Mouse (Mus musculus) hindbrain, embryonic 13.5 days (tissue): ENCODE data around the gene Eme2. TPM values are rescaled to one million over a fixed set of nuclear protein-coding genes. Genes with fewer than 3 reads are reported as not detected.

ENCODE experiments used
- ATAC-seq: fragments of 200-750 bp; cut with Nextera tagmentation; 2 replicates; pipeline ENCODE4 v1.8.0; 2017; ENCODE audit warnings: moderate TSS enrichment; ENCODE audit not compliant: low FRiP score
- H3K27ac ChIP-seq: fragments of 300-500 bp; sonication (generic); 2 replicates; pipeline ENCODE4 v1.5.1; 2015; ENCODE audit warnings: inconsistent platforms, mild to moderate bottlenecking, moderate library complexity
- H3K27me3 ChIP-seq: fragments of 300-500 bp; sonication (generic); 2 replicates; pipeline ENCODE4 v1.6.1; 2015; ENCODE audit warnings: mild to moderate bottlenecking, inconsistent platforms
- H3K36me3 ChIP-seq: fragments of 300-500 bp; sonication (generic); 2 replicates; pipeline ENCODE4 v1.6.1; 2015; ENCODE audit warnings: mild to moderate bottlenecking, inconsistent platforms
- H3K4me1 ChIP-seq: fragments of 300-500 bp; sonication (generic); replicated peaks from 2 replicates; pipeline ENCODE4 v1.6.1; 2015; ENCODE audit warnings: inconsistent platforms
- H3K4me2 ChIP-seq: fragments of 300-500 bp; sonication (generic); 2 replicates; pipeline ENCODE4 v1.6.1; 2015; ENCODE audit warnings: inconsistent platforms, mild to moderate bottlenecking, moderate library complexity
- H3K4me3 ChIP-seq: fragments of 300-500 bp; sonication (generic); 2 replicates; pipeline ENCODE4 v1.5.1; 2015; ENCODE audit warnings: mild to moderate bottlenecking, inconsistent platforms
- H3K9ac ChIP-seq: fragments of 300-500 bp; sonication (generic); 2 replicates; pipeline ENCODE4 v1.6.1; 2015; ENCODE audit warnings: mild to moderate bottlenecking, inconsistent platforms
- H3K9me3 ChIP-seq: fragments of 300-500 bp; sonication (generic); 2 replicates; pipeline ENCODE4 v1.6.1; 2016; ENCODE audit warnings: inconsistent platforms
- WGBS: fragments of 180-500 bp; shearing (Covaris S2); methylation state at CpG from one replicate; pipeline ENCODE4 v1.1.7; 2015; 5-methylcytosine and 5-hydroxymethylcytosine counted together
- polyA plus RNA-seq: library from polyadenylated mRNA; unstranded; fragments of >200 nt; fragmentation: Nextera tagmentation; extraction: Ambion mirVana; gene quantifications from 2 replicates; pipeline ENCODE4 v1.2.1, GENCODE M21; 2015

Eme2 gene
- polyA plus RNA-seq, 1 experiment from 2014 or later, result 31.4 TPM

DNA sequence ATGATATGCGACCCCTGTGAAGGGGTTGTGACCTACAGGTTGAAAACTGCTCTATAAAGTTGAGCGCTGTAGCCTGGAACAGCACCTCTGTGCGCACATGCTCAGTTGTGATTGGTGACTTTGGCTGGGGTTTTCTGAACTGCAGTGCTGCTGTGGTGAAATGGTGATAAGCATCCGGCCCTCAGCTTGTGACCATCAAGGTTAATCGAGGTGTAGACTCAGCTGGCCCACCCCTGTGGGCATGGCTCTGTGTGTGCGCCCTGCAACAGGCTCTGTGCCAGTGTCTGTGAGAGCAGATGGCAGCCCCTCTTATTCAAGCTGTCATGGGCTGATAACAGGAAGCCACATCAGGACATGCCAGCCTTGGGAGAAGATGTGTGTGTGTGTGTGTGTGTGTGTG lies 35.9 kb downstream of the Eme2 start:
- no peaks in the 10 kb centered on the region for H3K4me1 ChIP-seq
- no peak overlapping the region for H3K4me3 ChIP-seq
- H3K4me2 ChIP-seq, result no peak overlapping the region
- no peak overlapping the region; the same call in 1 of the 2 replicates for H3K9ac ChIP-seq
- ATAC-seq, result no peak
- H3K27ac ChIP-seq, result no peak overlapping the region
- 85% methylated on average over 6 of the region's 6 CpGs for WGBS
- peaks cover 79% of the 10 kb centered on the region for H3K36me3 ChIP-seq
- H3K9me3 ChIP-seq, result no peaks in the 10 kb centered on the region
- H3K27me3 ChIP-seq, result no peaks in the 10 kb centered on the region

DNA sequence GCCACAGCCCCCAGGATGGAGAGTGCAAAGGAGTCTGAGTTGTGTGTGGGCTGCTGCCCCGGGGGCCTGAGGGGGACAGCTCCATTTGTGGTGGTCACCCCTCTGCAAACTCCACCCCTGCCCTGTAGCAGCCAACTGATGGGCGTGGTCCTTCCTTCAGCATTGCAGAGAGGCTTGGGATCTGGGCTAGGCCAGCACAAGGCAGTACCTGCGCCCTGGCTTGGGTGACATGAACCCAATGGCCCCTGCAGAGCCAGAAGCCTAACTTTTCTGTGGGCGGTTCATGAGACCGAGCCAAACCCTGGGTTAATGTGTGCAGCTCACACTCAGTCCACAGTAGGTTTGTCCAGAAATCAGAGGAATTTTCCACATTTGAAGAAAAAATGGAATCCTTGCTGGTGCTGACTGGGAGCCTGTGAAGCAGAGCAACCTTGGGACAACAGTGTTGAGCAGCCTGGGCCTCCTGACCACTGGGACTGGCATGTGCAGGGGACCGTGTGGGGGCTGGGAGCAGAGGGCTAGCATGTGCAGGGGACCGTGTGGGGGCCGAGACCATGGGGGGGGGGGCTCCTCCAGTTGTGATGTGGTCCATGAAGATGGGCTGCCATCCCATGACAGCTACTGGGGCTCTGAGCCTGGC lies 36.9 kb downstream of the Eme2 start:
- WGBS, result 86% methylated on average over 8 of the region's 8 CpGs
- Histone ChIP-seq H3K36me3 (peaks cover 80% of the 10 kb centered on the region), H3K9ac (no peak overlapping the region), H3K27ac (no peak overlapping the region), H3K4me2 (no peak overlapping the region), H3K9me3 (no peaks in the 10 kb centered on the region), H3K27me3 (no peaks in the 10 kb centered on the region), H3K4me1 (no peaks in the 10 kb centered on the region), H3K4me3 (no peak overlapping the region)
- no peak for ATAC-seq

DNA sequence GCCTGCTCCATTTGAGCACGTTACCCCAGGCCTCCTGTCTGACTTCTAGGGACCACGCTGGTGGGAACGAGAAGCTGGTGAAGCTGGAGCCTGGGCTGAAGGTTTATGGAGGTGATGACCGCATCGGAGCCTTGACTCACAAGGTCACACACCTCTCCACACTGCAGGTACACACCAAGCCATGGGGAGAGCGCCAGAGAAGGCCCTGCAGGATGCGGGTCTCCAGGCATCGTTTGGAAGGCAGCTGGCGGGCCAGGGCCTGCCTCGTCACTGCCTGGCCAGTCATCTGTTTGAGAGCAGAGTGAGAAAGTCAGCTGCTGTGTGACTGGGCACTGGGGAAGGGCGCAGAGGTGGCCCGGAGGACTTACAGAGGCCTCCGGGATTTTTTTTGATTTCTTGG lies 38.3 kb downstream of the Eme2 start:
- Histone ChIP-seq H3K4me1 (peaks cover 3% of the 10 kb centered on the region), H3K4me3 (no peak overlapping the region), H3K9ac (no peak overlapping the region), H3K36me3 (peaks cover 67% of the 10 kb centered on the region), H3K9me3 (no peaks in the 10 kb centered on the region), H3K27me3 (peaks cover 3% of the 10 kb centered on the region), H3K27ac (no peak overlapping the region), H3K4me2 (no peak overlapping the region)
- no peak for ATAC-seq
- 91% methylated on average over 13 of the region's 13 CpGs for WGBS

- Histone ChIP-seq H3K9ac (no peak overlapping the region), H3K4me2 (no peak overlapping the region), H3K36me3 (peaks cover 61% of the 10 kb centered on the region), H3K9me3 (no peaks in the 10 kb centered on the region), H3K4me3 (no peak overlapping the region), H3K27me3 (peaks cover 7% of the 10 kb centered on the region), H3K27ac (no peak overlapping the region), H3K4me1 (peaks cover 9% of the 10 kb centered on the region)
- ATAC-seq, result no peak
- 81% methylated on average over 3 of the region's 3 CpGs for WGBS
These were observed 38.9 kb downstream of the Eme2 start for GRCm38 (mm10) chr17:24855838-24856464.

DNA sequence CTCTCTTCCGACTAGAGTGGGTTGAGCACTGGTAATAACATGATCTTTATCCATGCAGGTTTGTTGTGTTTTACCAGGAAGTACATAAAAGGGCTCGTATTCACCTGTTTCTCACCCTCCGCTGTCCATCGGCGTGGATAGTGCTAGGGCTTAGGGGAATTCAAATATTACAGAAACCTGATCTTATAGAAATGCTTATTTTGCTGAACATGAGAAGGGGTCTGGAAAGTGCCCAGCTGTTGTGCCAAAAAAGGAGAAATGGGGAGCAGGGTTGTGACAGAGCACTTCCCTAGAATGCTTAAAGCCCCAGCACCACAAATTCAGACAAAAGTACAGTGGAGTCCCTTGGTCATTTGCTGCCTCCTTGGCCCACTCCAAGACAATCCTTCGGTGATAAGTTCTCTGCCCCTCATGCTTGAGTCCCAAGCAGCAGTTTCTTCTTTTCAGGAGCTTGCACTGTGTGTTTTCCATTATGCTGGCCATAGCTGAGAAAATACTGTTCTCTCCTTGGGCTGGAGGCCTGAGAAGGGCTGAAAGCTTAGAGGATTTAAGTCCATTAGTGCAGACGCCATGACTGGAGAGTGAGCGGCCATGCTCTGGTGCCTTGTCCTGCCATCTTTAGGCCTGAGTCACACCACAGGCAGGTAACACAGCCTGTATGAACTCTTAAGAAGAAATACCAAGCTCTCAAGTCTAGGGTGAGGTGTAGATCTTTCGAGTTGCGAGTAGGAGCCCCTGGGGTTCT lies 43.3 kb downstream of the Eme2 start:
- peaks cover 30% of the 10 kb centered on the region for H3K36me3 ChIP-seq
- no peak for ATAC-seq
- H3K27ac ChIP-seq, result no peak overlapping the region
- 85% methylated on average over 10 of the region's 10 CpGs for WGBS
- H3K9me3 ChIP-seq, result no peaks in the 10 kb centered on the region
- peaks cover 27% of the 10 kb centered on the region for H3K4me1 ChIP-seq
- H3K9ac ChIP-seq, result peak overlapping the region; percentile 82
- H3K4me3 ChIP-seq, result peak overlapping the region; percentile 80
- peak overlapping the region; percentile 91 for H3K4me2 ChIP-seq
- peaks cover 7% of the 10 kb centered on the region for H3K27me3 ChIP-seq

- Histone ChIP-seq H3K27me3 (peaks cover 7% of the 10 kb centered on the region), H3K9ac (peak overlapping the region; percentile 82), H3K4me2 (peak overlapping the region; percentile 91), H3K4me1 (peaks cover 27% of the 10 kb centered on the region), H3K4me3 (peak overlapping the region; percentile 80), H3K9me3 (no peaks in the 10 kb centered on the region), H3K36me3 (peaks cover 24% of the 10 kb centered on the region), H3K27ac (peak overlapping the region; percentile 95)
- 2% methylated on average over 20 of the region's 20 CpGs for WGBS
- no peak for ATAC-seq
These were observed 44.1 kb downstream of the Eme2 start for GRCm38 (mm10) chr17:24850773-24851127.

GRCm38 (mm10) chr17:24850065-24850772 lies 44.7 kb downstream of the Eme2 start, which contains the start of gene Fahd1:
Gene Fahd1 (minus strand): TSS chr17:24850364.
- H3K36me3 ChIP-seq, result peaks cover 18% of the 10 kb centered on the region
- H3K27me3 ChIP-seq, result peaks cover 9% of the 10 kb centered on the region
- ATAC-seq, result peak; percentile 100
- under 1% methylated on average over 58 of the region's 58 CpGs for WGBS
- H3K9me3 ChIP-seq, result no peaks in the 10 kb centered on the region
- H3K4me3 ChIP-seq, result peak within 1 kb of the TSS; percentile 80
- peaks cover 27% of the 10 kb centered on the region for H3K4me1 ChIP-seq
- peak within 1 kb of the TSS; percentile 95 for H3K27ac ChIP-seq
- H3K9ac ChIP-seq, result peak within 1 kb of the TSS; percentile 84
- H3K4me2 ChIP-seq, result peak within 1 kb of the TSS; percentile 91

- under 1% methylated on average over 21 of the region's 21 CpGs for WGBS
- H3K4me2 ChIP-seq, result peak overlapping the region; percentile 91
- peaks cover 16% of the 10 kb centered on the region for H3K36me3 ChIP-seq
- peak overlapping the region; percentile 95 for H3K27ac ChIP-seq
- peak overlapping the region; percentile 84 for H3K9ac ChIP-seq
- no peaks in the 10 kb centered on the region for H3K9me3 ChIP-seq
- peaks cover 27% of the 10 kb centered on the region for H3K4me1 ChIP-seq
- H3K27me3 ChIP-seq, result peaks cover 13% of the 10 kb centered on the region
- ATAC-seq, result no peak; the same call in 1 of the 2 replicates
- peak overlapping the region; percentile 80 for H3K4me3 ChIP-seq
These were observed 45.2 kb downstream of the Eme2 start for GRCm38 (mm10) chr17:24849733-24850064.

- peaks cover 27% of the 10 kb centered on the region for H3K4me1 ChIP-seq
- no peak for ATAC-seq
- H3K9ac ChIP-seq, result peak overlapping the region; percentile 29; the same call in 1 of the 2 replicates
- H3K4me3 ChIP-seq, result peak overlapping the region; percentile 80
- peak overlapping the region; percentile 91 for H3K4me2 ChIP-seq
- peaks cover 18% of the 10 kb centered on the region for H3K27me3 ChIP-seq
- H3K9me3 ChIP-seq, result no peaks in the 10 kb centered on the region
- H3K36me3 ChIP-seq, result peaks cover 6% of the 10 kb centered on the region
- no peak overlapping the region for H3K27ac ChIP-seq
These were observed 46.3 kb downstream of the Eme2 start for GRCm38 (mm10) chr17:24848600-24849031.

DNA sequence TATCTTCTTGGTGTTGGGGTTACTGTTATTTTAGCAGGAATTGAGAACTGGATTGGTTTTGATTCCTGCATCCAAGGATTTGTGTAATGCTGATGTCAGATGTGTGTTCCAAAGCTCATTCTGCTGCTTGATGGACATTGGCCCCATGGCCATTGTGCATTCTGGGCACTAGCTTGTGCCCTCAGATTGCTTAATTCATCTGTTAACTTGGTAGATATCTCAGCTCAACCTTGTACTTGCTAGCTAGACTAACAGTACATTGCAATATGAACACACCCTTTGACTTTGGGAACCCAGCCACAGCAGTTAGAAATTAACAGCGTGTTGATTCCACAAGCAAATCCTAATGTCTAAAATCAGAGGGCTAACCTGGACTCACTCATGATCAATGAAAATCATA lies 47.5 kb downstream of the Eme2 start:
- Histone ChIP-seq H3K4me2 (no peak overlapping the region), H3K9ac (no peak overlapping the region), H3K27ac (no peak overlapping the region), H3K4me1 (peaks cover 27% of the 10 kb centered on the region), H3K4me3 (no peak overlapping the region), H3K36me3 (no peaks in the 10 kb centered on the region), H3K9me3 (no peaks in the 10 kb centered on the region), H3K27me3 (peaks cover 18% of the 10 kb centered on the region)
- WGBS, result 97% methylated on average over 1 of the region's 1 CpGs
- ATAC-seq, result no peak

GRCm38 (mm10) chr17:24844525-24844924 lies 50.4 kb downstream of the Eme2 start:
- ATAC-seq, result no peak
- WGBS, result 52% methylated on average over 9 of the region's 9 CpGs

GRCm38 (mm10) chr17:24842631-24843030 lies 52.3 kb downstream of the Eme2 start:
- 55% methylated on average over 2 of the region's 2 CpGs for WGBS
- H3K4me3 ChIP-seq, result no peak overlapping the region
- no peak overlapping the region for H3K4me2 ChIP-seq
- ATAC-seq, result no peak
- H3K27me3 ChIP-seq, result peaks cover 25% of the 10 kb centered on the region
- H3K36me3 ChIP-seq, result no peaks in the 10 kb centered on the region
- H3K27ac ChIP-seq, result no peak overlapping the region
- H3K9ac ChIP-seq, result no peak overlapping the region
- no peaks in the 10 kb centered on the region for H3K9me3 ChIP-seq
- H3K4me1 ChIP-seq, result peaks cover 2% of the 10 kb centered on the region; the same call in 1 of the 2 replicates

More at GRCm38 (mm10) chr17:24844525-24844924, 50.4 kb downstream of the Eme2 start:
- peaks cover 14% of the 10 kb centered on the region for H3K4me1 ChIP-seq
- no peak overlapping the region for H3K4me3 ChIP-seq
- H3K27ac ChIP-seq, result no peak overlapping the region
- peaks cover 25% of the 10 kb centered on the region for H3K27me3 ChIP-seq
- no peak overlapping the region for H3K9ac ChIP-seq
- H3K9me3 ChIP-seq, result no peaks in the 10 kb centered on the region
- no peak overlapping the region for H3K4me2 ChIP-seq
- no peaks in the 10 kb centered on the region for H3K36me3 ChIP-seq
